Mouse (Mus musculus) erythroblast, embryonic 14.5 days (primary cell): ENCODE data around the gene Nol9.

Experiments used
- GATA1 ChIP-seq: IDR thresholded peaks from 2 replicates; pipeline ENCODE4 v1.6.1; 2012; ENCODE audit warnings: low read length, inconsistent platforms, mixed read lengths
- TAL1 ChIP-seq: IDR thresholded peaks from 3 replicates; pipeline ENCODE4 v1.6.1; 2012; ENCODE audit warnings: low read length, inconsistent platforms, mixed read lengths

DNA sequence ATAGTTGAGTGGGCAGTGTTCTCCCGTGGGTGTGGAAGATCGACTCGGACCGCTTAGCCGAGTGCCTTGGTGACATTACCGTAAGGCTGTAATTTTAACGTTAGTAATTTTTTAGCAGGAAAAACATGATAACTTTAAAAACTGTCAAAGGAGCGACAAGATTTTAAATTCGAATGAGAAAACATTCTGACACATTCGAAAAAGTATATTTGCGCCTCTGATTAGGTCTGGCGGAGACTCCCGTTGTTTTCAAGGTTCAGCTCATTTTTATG, 42.2 kb upstream of the Nol9 start:
- no peak for TF ChIP-seq GATA1
- TF ChIP-seq TAL1, result no peak
